15 mouse cellular contexts compared by ENCODE assay signal in the genomic region with DNA sequence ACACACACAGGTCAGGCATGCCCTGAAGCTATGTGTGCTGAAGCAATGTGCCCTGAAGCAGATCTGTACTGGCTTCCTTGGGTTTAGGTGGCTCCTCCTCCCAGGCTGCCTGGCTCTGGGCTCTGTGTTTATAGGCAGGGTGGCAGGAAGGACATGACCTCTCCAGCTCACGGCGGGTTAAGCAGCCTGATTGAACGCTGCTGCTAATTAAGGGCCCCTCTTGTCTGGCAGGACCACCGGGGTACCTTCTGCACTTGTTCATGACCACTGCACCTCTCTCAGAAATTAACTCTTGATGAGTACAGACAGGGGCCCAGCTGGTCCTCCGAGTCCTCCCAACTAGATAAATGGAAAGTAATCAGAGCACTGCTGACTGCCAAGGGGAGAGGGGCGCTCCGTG.
DNase-seq lines count a peak whose midpoint lies in the region; ATAC-seq and TF ChIP-seq lines count a peak whose summit lies in the region.
"Had no signal": no experiment of that assay in that cellular context is flagged by ENCODE, and none has a peak within 500 bp of the region (broad histone marks: within the 10 kb centered on the region; RNA-seq: fewer than 3 reads in every experiment).

No protein-coding gene starts in this region.

- H3K27me3 ChIP-seq in kidney, adult 2 months (replicated peaks; ENCODE audit: control insufficient read depth, insufficient read depth, low read length) = no peaks in the 10 kb centered on the region
- H3K27me3 ChIP-seq in kidney, embryonic 16.5 days (ENCODE audit: insufficient read depth, low read length) = 0 out of 2 replicates have a peak, but pooled peaks cover 11% of the 10 kb centered on the region
- H3K27me3 ChIP-seq: liver, embryonic 13.5 days had no signal

- H3K9me3 ChIP-seq in kidney, embryonic 16.5 days (ENCODE audit: low read length) = no peaks in the 10 kb centered on the region
- H3K9me3 ChIP-seq: liver, embryonic 13.5 days had no signal

- peak; percentile 39 to 51 for DNase-seq in cerebellum, postnatal 10 days
- DNase-seq in cerebellum, adult 9-10 months = no peak
- DNase-seq in kidney, adult 2 months = peak; percentile 14
- no peak for DNase-seq in kidney, adult 18-20 months
- DNase-seq in retina, adult 2 months (ENCODE audit: low read depth, low spot score) = peak; percentile 25
- no peak for DNase-seq in adipocyte (ENCODE audit: low spot score)
- no peak for DNase-seq in layer of hippocampus, adult 8-10 months (ENCODE audit: low spot score in 2 of 2)
- DNase-seq: adrenal gland, adult 2 months; cerebellum, adult 11 months; heart, adult 11 months; layer of hippocampus, adult 9-11 months; liver, embryonic 13.5 days had no signal

- H3K4me1 ChIP-seq in kidney, adult 2 months (ENCODE audit: control insufficient read depth, insufficient read depth, low read length) = peaks cover 3% of the 10 kb centered on the region; the same call in 1 of the 2 replicates
- H3K4me1 ChIP-seq in kidney, embryonic 16.5 days (ENCODE audit: insufficient read depth, low read length) = peaks cover 20% of the 10 kb centered on the region
- H3K4me1 ChIP-seq: liver, embryonic 13.5 days had no signal

- 0 out of 2 replicates have a peak overlapping the region, but pooled peaks have one; percentile 29 for H3K9ac ChIP-seq in kidney, embryonic 16.5 days (replicated peaks; ENCODE audit: low read length)
- H3K9ac ChIP-seq: liver, embryonic 13.5 days had no signal

- no peak overlapping the region for H3K4me3 ChIP-seq in kidney, adult 2 months (ENCODE audit: insufficient read depth, low read depth, low read length)
- no peak overlapping the region for H3K4me3 ChIP-seq in kidney, embryonic 16.5 days (ENCODE audit: low read length)
- H3K4me3 ChIP-seq: erythroblast, embryonic 14.5 days; liver, embryonic 13.5 days had no signal

- H3K36me3 ChIP-seq in kidney, adult 2 months (ENCODE audit: control insufficient read depth, insufficient read depth, low read length) = no peaks in the 10 kb centered on the region
- no peaks in the 10 kb centered on the region for H3K36me3 ChIP-seq in kidney, embryonic 16.5 days (ENCODE audit: insufficient read depth, low read length)
- H3K36me3 ChIP-seq: liver, embryonic 13.5 days had no signal

- 40% methylated on average over 7 of the region's 7 CpGs for WGBS in kidney, adult 2 months
- 14% methylated on average over 7 of the region's 7 CpGs for WGBS in kidney, embryonic 16.5 days

- no peak for TF ChIP-seq POLR2A in kidney, adult 2 months (IDR thresholded peaks at IDR 0.05; ENCODE audit: low read depth, low read length)

- peak; percentile 75 for ATAC-seq in kidney, embryonic 16.5 days (ENCODE audit: low FRiP score, low TSS enrichment)

- no peak overlapping the region for H3K27ac ChIP-seq in kidney, adult 2 months (ENCODE audit: insufficient read depth, low read depth, low read length)
- H3K27ac ChIP-seq in kidney, embryonic 16.5 days (ENCODE audit: low read length) = no peak overlapping the region
- H3K27ac ChIP-seq: liver, embryonic 13.5 days; macrophage had no signal

- TF ChIP-seq CTCF in kidney, adult 2 months (conservative IDR thresholded peaks at IDR 0.05; ENCODE audit: insufficient read depth, insufficient read length, low read depth, low read length) = no peak

- H3K4me2 ChIP-seq in kidney, embryonic 16.5 days (replicated peaks; ENCODE audit: low read depth, low read length) = no peak overlapping the region
- H3K4me2 ChIP-seq: liver, embryonic 13.5 days had no signal

Comparison
In these comparisons a context has a peak if more than half of its experiments do, and no peak if none do; other contexts are left out.
1. DNase-seq: peak in cerebellum, postnatal 10 days (2 of 2), kidney, adult 2 months (single experiment) and retina, adult 2 months (single experiment); none in cerebellum, adult 9-10 months (single experiment), kidney, adult 18-20 months (single experiment), adipocyte (single experiment) and layer of hippocampus, adult 8-10 months (0 of 2).